Mouse (Mus musculus) right cerebral cortex, adult 2 months (tissue): ENCODE results near the gene Vsx1.

Source experiments
- DNase-seq, 2 experiments: peaks; one replicate each; pipeline ENCODE4 v3.0.0; 2021 to 2022; ENCODE audit warnings: low spot score in 2 of 2

Gene Vsx1

GRCm38 (mm10) chr2:150689223-150689800 is at the start of gene Vsx1:
TSS of gene Vsx1 (minus strand) at chr2:150689360.
- no peak for DNase-seq

- DNase-seq = no peak
Measured at GRCm38 (mm10) chr2:150737881-150738280, 48.7 kb upstream of the Vsx1 start.

DNA sequence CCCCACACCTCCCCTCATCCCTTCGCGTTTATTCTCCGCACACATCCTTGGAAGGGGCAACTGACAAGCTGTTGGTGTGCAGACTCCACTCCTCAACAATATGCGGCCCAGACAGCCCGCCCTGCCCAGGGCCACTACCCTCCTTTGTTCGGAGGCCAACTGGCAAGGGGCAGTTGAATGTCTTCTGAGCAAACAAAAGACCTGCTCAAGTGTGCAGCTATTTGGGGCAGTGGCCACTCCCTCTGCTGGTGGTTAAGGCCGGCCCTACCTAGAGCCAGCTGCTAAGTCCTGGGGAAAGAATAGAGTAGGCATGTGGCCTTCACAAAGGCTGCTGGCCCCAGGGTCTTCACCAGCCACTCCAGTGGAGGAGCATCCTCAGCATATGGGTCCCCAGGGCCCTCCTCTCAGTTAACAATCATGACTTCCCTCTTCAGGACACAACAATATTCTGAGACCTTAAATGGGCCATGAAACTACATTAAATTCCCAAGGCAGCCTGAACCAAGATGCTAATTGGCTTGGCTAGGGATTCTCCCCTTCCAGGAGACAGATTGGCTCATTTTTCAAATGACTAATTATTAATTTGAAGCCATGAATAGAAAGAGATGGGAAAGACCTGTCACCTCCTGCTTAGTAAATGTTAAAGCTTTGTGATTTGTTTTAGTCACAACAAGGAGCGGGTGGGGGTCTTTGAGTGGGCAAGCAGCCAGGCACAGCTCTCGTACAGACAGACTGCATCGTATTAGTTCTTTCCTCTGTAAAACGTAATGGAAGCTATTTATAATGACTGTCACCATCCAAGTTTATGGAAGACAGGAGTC is 46.8 kb upstream of the Vsx1 start:
- DNase-seq = no peak

DNA sequence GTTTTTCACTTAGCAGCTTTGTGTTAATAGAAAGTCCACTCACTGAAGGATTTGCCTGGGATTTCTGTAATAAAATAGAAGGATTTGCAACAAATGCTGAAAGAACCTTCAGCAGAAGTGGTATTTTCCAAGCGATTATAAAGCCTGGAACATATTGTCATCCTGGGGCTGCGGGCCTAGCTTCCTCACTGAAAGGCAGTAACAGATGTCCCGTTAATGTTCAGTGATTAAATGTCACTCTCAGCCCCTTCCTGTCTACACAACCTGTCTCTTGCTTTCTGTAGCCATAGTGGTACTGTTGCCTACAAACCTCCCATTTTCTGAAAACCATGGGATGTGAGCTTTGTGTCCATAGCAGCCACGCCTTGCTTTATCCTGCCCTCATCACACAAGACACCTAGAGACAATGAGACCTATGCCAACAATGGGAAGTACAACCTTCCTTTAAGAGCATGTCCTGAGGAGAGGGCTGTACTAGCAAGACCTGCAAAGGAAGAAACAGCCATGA is 23.1 kb upstream of the Vsx1 start:
- no peak for DNase-seq

GRCm38 (mm10) chr2:150691481-150692170 is 2.5 kb upstream of the Vsx1 start:
- no peak for DNase-seq

- DNase-seq = no peak
Measured at GRCm38 (mm10) chr2:150690216-150690615, 1.1 kb upstream of the Vsx1 start.

- no peak for DNase-seq
Measured at GRCm38 (mm10) chr2:150688541-150689186, 496 bp downstream of the Vsx1 start.

- DNase-seq = no peak
Measured at GRCm38 (mm10) chr2:150687871-150688540, 1.2 kb downstream of the Vsx1 start.

DNA sequence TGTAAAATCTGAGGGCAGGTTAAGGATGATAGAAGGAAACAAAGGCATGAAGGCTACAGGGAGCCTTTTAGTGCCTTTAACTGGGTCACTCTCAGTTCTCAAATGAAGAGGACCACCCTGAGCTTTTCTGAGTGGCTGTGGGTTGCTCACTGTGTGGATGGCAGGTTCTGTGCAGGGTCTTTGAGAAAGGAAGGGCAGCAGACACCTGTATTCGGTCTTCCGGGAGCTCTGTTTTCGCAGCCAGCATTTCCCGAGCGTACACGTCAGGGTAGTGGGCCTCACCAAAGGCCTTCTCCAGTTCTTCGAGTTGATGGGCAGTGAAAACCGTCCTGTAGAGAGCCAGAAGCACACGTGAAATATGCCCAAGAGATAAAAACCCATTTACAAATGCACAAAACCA is 3.8 kb downstream of the Vsx1 start:
- DNase-seq = no peak

GRCm38 (mm10) chr2:150684451-150684850 is 4.7 kb downstream of the Vsx1 start:
- DNase-seq = no peak

DNA sequence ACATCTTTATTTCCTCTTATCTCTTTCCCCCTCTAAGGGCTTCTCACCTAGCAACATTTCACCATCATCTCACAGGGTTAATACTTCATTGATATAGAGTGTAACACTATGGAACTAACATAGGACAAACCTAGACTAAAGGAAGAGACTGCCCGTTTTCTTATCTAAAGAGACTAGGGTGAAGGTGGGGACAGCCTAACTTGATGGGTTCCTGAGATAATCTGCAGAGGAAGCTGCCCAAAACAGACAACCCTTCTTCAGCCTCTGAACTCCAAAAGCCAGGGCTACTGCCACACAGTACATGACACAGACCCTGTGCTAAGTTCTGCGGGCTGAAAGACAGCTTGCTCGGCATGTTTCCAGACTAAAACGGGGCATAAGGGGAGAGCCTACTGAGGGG is 7.6 kb downstream of the Vsx1 start:
- DNase-seq = no peak

GRCm38 (mm10) chr2:150678392-150678791 is 10.8 kb downstream of the Vsx1 start:
- DNase-seq = peak; percentile 65 to 82

DNA sequence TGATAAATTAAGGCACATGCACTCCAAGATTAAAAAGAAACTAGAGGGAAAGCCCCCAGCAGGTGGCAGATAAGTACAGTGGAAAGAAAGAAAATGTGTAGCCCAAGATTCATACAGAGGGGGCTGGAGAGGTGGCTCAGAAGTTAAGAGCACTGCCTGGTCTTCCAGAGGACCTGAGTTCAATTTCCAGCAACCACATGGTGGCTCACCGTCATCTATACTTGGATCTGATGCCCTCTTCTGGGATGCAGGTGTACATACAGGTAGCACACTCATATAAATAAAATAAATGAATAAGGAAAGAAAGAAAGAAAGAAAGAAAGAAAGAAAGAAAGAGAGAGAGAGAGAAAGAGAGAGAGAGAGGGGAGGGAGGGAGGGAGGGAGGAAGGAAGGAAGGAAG is 13.6 kb downstream of the Vsx1 start:
- DNase-seq = no peak

- peak; percentile 71 to 77 for DNase-seq
Measured at GRCm38 (mm10) chr2:150674900-150675299, 14.3 kb downstream of the Vsx1 start.

DNA sequence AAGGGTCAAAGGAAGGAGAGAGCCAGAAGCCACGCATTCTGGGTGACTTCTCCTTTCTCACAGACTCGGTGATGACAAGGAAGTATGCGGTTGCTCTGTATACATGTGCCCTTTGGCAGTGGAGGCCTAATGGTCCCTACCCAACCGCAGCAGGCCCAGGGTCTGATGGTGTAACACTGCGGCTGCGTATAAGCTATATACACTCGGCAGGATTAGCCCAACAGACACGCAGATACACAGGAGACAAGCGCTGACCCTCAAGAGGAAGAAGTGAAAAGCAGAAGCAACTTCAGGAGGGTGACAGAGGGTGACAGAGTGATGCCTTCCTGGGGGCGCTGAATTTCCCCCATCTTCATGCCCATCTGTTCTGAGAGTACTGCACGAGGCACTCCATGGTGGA is 15.2 kb downstream of the Vsx1 start:
- no peak for DNase-seq

- no peak for DNase-seq
Measured at GRCm38 (mm10) chr2:150671609-150672290, 17.4 kb downstream of the Vsx1 start.

- DNase-seq = no peak
Measured at GRCm38 (mm10) chr2:150670926-150671325, 18.2 kb downstream of the Vsx1 start.

DNA sequence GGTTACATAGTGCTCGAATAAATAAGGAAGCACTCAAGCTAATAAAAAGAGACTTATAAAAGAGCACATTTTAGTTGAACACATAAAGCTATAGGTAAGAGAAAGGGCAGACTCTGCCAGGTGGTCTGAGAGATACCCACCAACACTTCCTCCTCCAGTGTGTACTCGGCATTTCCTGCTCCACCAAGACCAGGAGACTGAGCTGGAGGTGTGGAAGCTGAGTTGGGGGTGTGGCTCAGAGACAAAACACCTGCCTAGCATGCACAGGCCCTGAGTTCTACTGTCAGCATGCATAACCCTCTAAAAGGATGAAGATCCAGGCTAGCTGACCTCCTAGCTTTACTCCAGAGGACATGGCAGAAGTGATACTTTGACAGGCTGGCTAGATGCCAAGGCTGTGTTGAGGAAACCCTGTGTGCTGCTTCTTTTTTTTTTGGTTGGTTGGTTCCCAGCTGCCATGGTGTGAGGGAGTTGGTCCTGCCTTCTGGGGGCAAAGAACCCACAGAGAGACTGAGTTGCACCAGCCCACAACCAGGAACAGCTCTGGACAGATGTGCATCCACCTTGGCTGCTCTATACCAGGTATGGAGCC is 19.6 kb downstream of the Vsx1 start:
- no peak for DNase-seq

GRCm38 (mm10) chr2:150668956-150669355 is 20.2 kb downstream of the Vsx1 start:
- DNase-seq = no peak
